Mouse (Mus musculus): Measurements from ENCODE around the gene Zfp131. TPM values are rescaled to one million over a fixed set of nuclear protein-coding genes. Genes with fewer than 3 reads are reported as not detected.

Zfp131 gene
- polyA plus RNA-seq, 1 experiment: 4.7 TPM

GRCm38 (mm10) chr13:119753859-119754634, 36.6 kb downstream of the Zfp131 start:
- no peak for DNase-seq
- H3K4me1 ChIP-seq (ENCODE audit: control insufficient read depth, insufficient read depth, low read length): peaks cover 3% of the 10 kb centered on the region; the same call in 1 of the 2 replicates
- 78% methylated on average over 9 of the region's 9 CpGs for WGBS
- no peaks in the 10 kb centered on the region for H3K36me3 ChIP-seq (ENCODE audit: control insufficient read depth, insufficient read depth, low read length)
- no peak overlapping the region for H3K27ac ChIP-seq (ENCODE audit: insufficient read depth, low read depth, low read length)
- no peaks in the 10 kb centered on the region for H3K27me3 ChIP-seq (replicated peaks; ENCODE audit: control insufficient read depth, insufficient read depth, low read length)
- TF ChIP-seq POLR2A (IDR thresholded peaks at IDR 0.05; ENCODE audit: low read depth, low read length) (no peak), CTCF (conservative IDR thresholded peaks at IDR 0.05; ENCODE audit: insufficient read depth, insufficient read length, low read depth, low read length) (no peak)
- no peak overlapping the region for H3K4me3 ChIP-seq (ENCODE audit: insufficient read depth, low read depth, low read length)

GRCm38 (mm10) chr13:119746930-119747329, 43.8 kb downstream of the Zfp131 start:
- H3K4me1 ChIP-seq (ENCODE audit: control insufficient read depth, insufficient read depth, low read length): no peaks in the 10 kb centered on the region
- H3K36me3 ChIP-seq (ENCODE audit: control insufficient read depth, insufficient read depth, low read length): no peaks in the 10 kb centered on the region
- no peak overlapping the region for H3K27ac ChIP-seq (ENCODE audit: insufficient read depth, low read depth, low read length)
- H3K4me3 ChIP-seq (ENCODE audit: insufficient read depth, low read depth, low read length): no peak overlapping the region
- DNase-seq: no peak
- no peaks in the 10 kb centered on the region for H3K27me3 ChIP-seq (replicated peaks; ENCODE audit: control insufficient read depth, insufficient read depth, low read length)
- TF ChIP-seq CTCF (conservative IDR thresholded peaks at IDR 0.05; ENCODE audit: insufficient read depth, insufficient read length, low read depth, low read length): no peak
- no peak for TF ChIP-seq POLR2A (IDR thresholded peaks at IDR 0.05; ENCODE audit: low read depth, low read length)
- 87% methylated on average over 4 of the region's 4 CpGs for WGBS

- DNase-seq: no peak
- Histone ChIP-seq H3K36me3 (ENCODE audit: control insufficient read depth, insufficient read depth, low read length) (no peaks in the 10 kb centered on the region), H3K27ac (ENCODE audit: insufficient read depth, low read depth, low read length) (no peak overlapping the region), H3K27me3 (replicated peaks; ENCODE audit: control insufficient read depth, insufficient read depth, low read length) (no peaks in the 10 kb centered on the region), H3K4me3 (ENCODE audit: insufficient read depth, low read depth, low read length) (no peak overlapping the region), H3K4me1 (ENCODE audit: control insufficient read depth, insufficient read depth, low read length) (no peaks in the 10 kb centered on the region)
- WGBS: 83% methylated on average over 3 of the region's 3 CpGs
- TF ChIP-seq POLR2A (IDR thresholded peaks at IDR 0.05; ENCODE audit: low read depth, low read length): no peak
- no peak for TF ChIP-seq CTCF (conservative IDR thresholded peaks at IDR 0.05; ENCODE audit: insufficient read depth, insufficient read length, low read depth, low read length)
These were observed 47.2 kb downstream of the Zfp131 start for GRCm38 (mm10) chr13:119743470-119743869.

GRCm38 (mm10) chr13:119742711-119743415, 47.8 kb downstream of the Zfp131 start:
- Histone ChIP-seq H3K27ac (ENCODE audit: insufficient read depth, low read depth, low read length) (no peak overlapping the region), H3K4me3 (ENCODE audit: insufficient read depth, low read depth, low read length) (no peak overlapping the region), H3K36me3 (ENCODE audit: control insufficient read depth, insufficient read depth, low read length) (no peaks in the 10 kb centered on the region), H3K27me3 (replicated peaks; ENCODE audit: control insufficient read depth, insufficient read depth, low read length) (no peaks in the 10 kb centered on the region), H3K4me1 (ENCODE audit: control insufficient read depth, insufficient read depth, low read length) (no peaks in the 10 kb centered on the region)
- TF ChIP-seq CTCF (conservative IDR thresholded peaks at IDR 0.05; ENCODE audit: insufficient read depth, insufficient read length, low read depth, low read length) (no peak), POLR2A (IDR thresholded peaks at IDR 0.05; ENCODE audit: low read depth, low read length) (no peak)
- 89% methylated on average over 6 of the region's 6 CpGs for WGBS
- no peak for DNase-seq

- Histone ChIP-seq H3K27me3 (replicated peaks; ENCODE audit: control insufficient read depth, insufficient read depth, low read length) (no peaks in the 10 kb centered on the region), H3K36me3 (ENCODE audit: control insufficient read depth, insufficient read depth, low read length) (no peaks in the 10 kb centered on the region), H3K4me3 (ENCODE audit: insufficient read depth, low read depth, low read length) (peak overlapping the region; percentile 1; the same call in 1 of the 2 replicates), H3K4me1 (ENCODE audit: control insufficient read depth, insufficient read depth, low read length) (no peaks in the 10 kb centered on the region), H3K27ac (ENCODE audit: insufficient read depth, low read depth, low read length) (no peak overlapping the region)
- 20% methylated on average over 19 of the region's 19 CpGs for WGBS
- DNase-seq: no peak
- TF ChIP-seq CTCF (conservative IDR thresholded peaks at IDR 0.05; ENCODE audit: insufficient read depth, insufficient read length, low read depth, low read length) (no peak), POLR2A (IDR thresholded peaks at IDR 0.05; ENCODE audit: low read depth, low read length) (no peak)
These were observed 49.1 kb downstream of the Zfp131 start for GRCm38 (mm10) chr13:119741390-119742237.

- H3K27ac ChIP-seq (ENCODE audit: insufficient read depth, low read depth, low read length): no peak overlapping the region
- no peaks in the 10 kb centered on the region for H3K27me3 ChIP-seq (replicated peaks; ENCODE audit: control insufficient read depth, insufficient read depth, low read length)
- no peaks in the 10 kb centered on the region for H3K36me3 ChIP-seq (ENCODE audit: control insufficient read depth, insufficient read depth, low read length)
- H3K4me3 ChIP-seq (ENCODE audit: insufficient read depth, low read depth, low read length): no peak overlapping the region
- TF ChIP-seq POLR2A (IDR thresholded peaks at IDR 0.05; ENCODE audit: low read depth, low read length) (no peak), CTCF (conservative IDR thresholded peaks at IDR 0.05; ENCODE audit: insufficient read depth, insufficient read length, low read depth, low read length) (no peak)
- no peak for DNase-seq
- H3K4me1 ChIP-seq (ENCODE audit: control insufficient read depth, insufficient read depth, low read length): no peaks in the 10 kb centered on the region
- 29% methylated on average over 6 of the region's 6 CpGs for WGBS
These were observed 59.2 kb downstream of the Zfp131 start for GRCm38 (mm10) chr13:119731448-119731847.
